Mouse (Mus musculus): ENCODE results near the gene Jph4. TPM values are rescaled to one million over a fixed set of nuclear protein-coding genes. Genes with fewer than 3 reads are reported as not detected.

Jph4 gene
- polyA plus RNA-seq (2014; fragmentation: Nextera tagmentation; extraction: Ambion mirVana): 36.2 and 41.3 TPM in 2 replicates

- no peaks in the 10 kb centered on the region for H3K9me3 ChIP-seq (ENCODE audit: control insufficient read depth, low read length)
- peaks cover 4% of the 10 kb centered on the region; the same call in 1 of the 2 replicates for H3K36me3 ChIP-seq (ENCODE audit: control insufficient read depth, insufficient read depth, low read length)
- 4% methylated on average over 21 of the region's 21 CpGs for WGBS
- ATAC-seq (ENCODE audit: low read depth): peak; percentile 63
- peak within 1 kb of the TSS; percentile 58 for H3K4me2 ChIP-seq (ENCODE audit: low read depth, low read length)
- H3K4me3 ChIP-seq (ENCODE audit: low read depth, low read length): peak within 1 kb of the TSS; percentile 52
- H3K27ac ChIP-seq (ENCODE audit: low read depth, low read length): peak within 1 kb of the TSS; percentile 83
- peaks cover 9% of the 10 kb centered on the region; the same call in 1 of the 2 replicates for H3K4me1 ChIP-seq (ENCODE audit: control insufficient read depth, insufficient read depth, low read length)
- peak within 1 kb of the TSS; percentile 62 for H3K9ac ChIP-seq (replicated peaks; ENCODE audit: low read depth, low read length)
- peaks cover 3% of the 10 kb centered on the region; the same call in 1 of the 2 replicates for H3K27me3 ChIP-seq (ENCODE audit: control insufficient read depth, insufficient read depth, low read length)
Observed at GRCm38 (mm10) chr14:55116425-55117200, at the start of gene Jph4. Jph4 (minus strand) TSS chr14:55116935.

- no peak for ATAC-seq (ENCODE audit: low read depth)
- no peak overlapping the region for H3K4me2 ChIP-seq (ENCODE audit: low read depth, low read length)
- WGBS: 61% methylated on average over 5 of the region's 5 CpGs
Observed at GRCm38 (mm10) chr14:55164172-55164806, 47.6 kb upstream of the Jph4 start.

GRCm38 (mm10) chr14:55162168-55162567 is 45.4 kb upstream of the Jph4 start:
- no peaks in the 10 kb centered on the region for H3K4me1 ChIP-seq (ENCODE audit: control insufficient read depth, insufficient read depth, low read length)
- no peak overlapping the region for H3K4me2 ChIP-seq (ENCODE audit: low read depth, low read length)
- H3K27me3 ChIP-seq (ENCODE audit: control insufficient read depth, insufficient read depth, low read length): no peaks in the 10 kb centered on the region
- ATAC-seq (ENCODE audit: low read depth): no peak
- no peak overlapping the region for H3K27ac ChIP-seq (ENCODE audit: low read depth, low read length)
- H3K9me3 ChIP-seq (ENCODE audit: control insufficient read depth, low read length): no peaks in the 10 kb centered on the region
- no peak overlapping the region for H3K9ac ChIP-seq (replicated peaks; ENCODE audit: low read depth, low read length)
- H3K4me3 ChIP-seq (ENCODE audit: low read depth, low read length): no peak overlapping the region
- 90% methylated on average over 4 of the region's 4 CpGs for WGBS
- H3K36me3 ChIP-seq (ENCODE audit: control insufficient read depth, insufficient read depth, low read length): no peaks in the 10 kb centered on the region

More at GRCm38 (mm10) chr14:55164172-55164806, 47.6 kb upstream of the Jph4 start:
- Histone ChIP-seq H3K9me3 (ENCODE audit: control insufficient read depth, low read length) (no peaks in the 10 kb centered on the region), H3K9ac (replicated peaks; ENCODE audit: low read depth, low read length) (no peak overlapping the region), H3K27ac (ENCODE audit: low read depth, low read length) (no peak overlapping the region), H3K4me1 (ENCODE audit: control insufficient read depth, insufficient read depth, low read length) (no peaks in the 10 kb centered on the region), H3K36me3 (ENCODE audit: control insufficient read depth, insufficient read depth, low read length) (no peaks in the 10 kb centered on the region), H3K27me3 (ENCODE audit: control insufficient read depth, insufficient read depth, low read length) (no peaks in the 10 kb centered on the region), H3K4me3 (ENCODE audit: low read depth, low read length) (no peak overlapping the region)

- no peaks in the 10 kb centered on the region for H3K36me3 ChIP-seq (ENCODE audit: control insufficient read depth, insufficient read depth, low read length)
Observed at GRCm38 (mm10) chr14:55161098-55161634, 44.4 kb upstream of the Jph4 start.

GRCm38 (mm10) chr14:55160251-55161071 is 43.7 kb upstream of the Jph4 start:
- 87% methylated on average over 8 of the region's 10 CpGs for WGBS
- 0 out of 2 replicates have a peak, but pooled peaks have one; percentile 22 for ATAC-seq (ENCODE audit: low read depth)
- no peak overlapping the region for H3K4me2 ChIP-seq (ENCODE audit: low read depth, low read length)
- H3K9me3 ChIP-seq (ENCODE audit: control insufficient read depth, low read length): no peaks in the 10 kb centered on the region
- no peaks in the 10 kb centered on the region for H3K27me3 ChIP-seq (ENCODE audit: control insufficient read depth, insufficient read depth, low read length)
- no peaks in the 10 kb centered on the region for H3K36me3 ChIP-seq (ENCODE audit: control insufficient read depth, insufficient read depth, low read length)
- H3K4me1 ChIP-seq (ENCODE audit: control insufficient read depth, insufficient read depth, low read length): no peaks in the 10 kb centered on the region
- H3K4me3 ChIP-seq (ENCODE audit: low read depth, low read length): no peak overlapping the region
- no peak overlapping the region for H3K27ac ChIP-seq (ENCODE audit: low read depth, low read length)
- no peak overlapping the region for H3K9ac ChIP-seq (replicated peaks; ENCODE audit: low read depth, low read length)

More at GRCm38 (mm10) chr14:55161098-55161634, 44.4 kb upstream of the Jph4 start:
- H3K9ac ChIP-seq (replicated peaks; ENCODE audit: low read depth, low read length): no peak overlapping the region; the same call in 1 of the 2 replicates
- H3K4me1 ChIP-seq (ENCODE audit: control insufficient read depth, insufficient read depth, low read length): no peaks in the 10 kb centered on the region
- peak overlapping the region; percentile 12; the same call in 1 of the 2 replicates for H3K4me3 ChIP-seq (ENCODE audit: low read depth, low read length)
- H3K4me2 ChIP-seq (ENCODE audit: low read depth, low read length): peak overlapping the region; percentile 39
- WGBS: 31% methylated on average over 14 of the region's 14 CpGs
- no peak overlapping the region for H3K27ac ChIP-seq (ENCODE audit: low read depth, low read length)
- peak; percentile 71 for ATAC-seq (ENCODE audit: low read depth)
- H3K9me3 ChIP-seq (ENCODE audit: control insufficient read depth, low read length): no peaks in the 10 kb centered on the region
- H3K27me3 ChIP-seq (ENCODE audit: control insufficient read depth, insufficient read depth, low read length): no peaks in the 10 kb centered on the region

GRCm38 (mm10) chr14:55157322-55158065 is 40.8 kb upstream of the Jph4 start:
- no peaks in the 10 kb centered on the region for H3K36me3 ChIP-seq (ENCODE audit: control insufficient read depth, insufficient read depth, low read length)
- H3K27ac ChIP-seq (ENCODE audit: low read depth, low read length): no peak overlapping the region
- H3K4me3 ChIP-seq (ENCODE audit: low read depth, low read length): no peak overlapping the region
- H3K9me3 ChIP-seq (ENCODE audit: control insufficient read depth, low read length): no peaks in the 10 kb centered on the region
- WGBS: 66% methylated on average over 12 of the region's 12 CpGs
- H3K4me2 ChIP-seq (ENCODE audit: low read depth, low read length): no peak overlapping the region
- H3K4me1 ChIP-seq (ENCODE audit: control insufficient read depth, insufficient read depth, low read length): no peaks in the 10 kb centered on the region
- no peak for ATAC-seq (ENCODE audit: low read depth)
- H3K9ac ChIP-seq (replicated peaks; ENCODE audit: low read depth, low read length): no peak overlapping the region
- H3K27me3 ChIP-seq (ENCODE audit: control insufficient read depth, insufficient read depth, low read length): no peaks in the 10 kb centered on the region

GRCm38 (mm10) chr14:55152951-55153481 is 36.3 kb upstream of the Jph4 start:
- no peak overlapping the region for H3K9ac ChIP-seq (replicated peaks; ENCODE audit: low read depth, low read length)
- 84% methylated on average over 16 of the region's 16 CpGs for WGBS
- no peak overlapping the region for H3K4me2 ChIP-seq (ENCODE audit: low read depth, low read length)
- H3K36me3 ChIP-seq (ENCODE audit: control insufficient read depth, insufficient read depth, low read length): no peaks in the 10 kb centered on the region
- no peak for ATAC-seq (ENCODE audit: low read depth)
- H3K9me3 ChIP-seq (ENCODE audit: control insufficient read depth, low read length): no peaks in the 10 kb centered on the region
- H3K27me3 ChIP-seq (ENCODE audit: control insufficient read depth, insufficient read depth, low read length): no peaks in the 10 kb centered on the region
- H3K27ac ChIP-seq (ENCODE audit: low read depth, low read length): no peak overlapping the region
- no peak overlapping the region for H3K4me3 ChIP-seq (ENCODE audit: low read depth, low read length)
- H3K4me1 ChIP-seq (ENCODE audit: control insufficient read depth, insufficient read depth, low read length): peaks cover 4% of the 10 kb centered on the region; the same call in 1 of the 2 replicates

- 88% methylated on average over 4 of the region's 4 CpGs for WGBS
- Histone ChIP-seq H3K4me1 (ENCODE audit: control insufficient read depth, insufficient read depth, low read length) (peaks cover 4% of the 10 kb centered on the region; the same call in 1 of the 2 replicates), H3K27ac (ENCODE audit: low read depth, low read length) (no peak overlapping the region), H3K36me3 (ENCODE audit: control insufficient read depth, insufficient read depth, low read length) (no peaks in the 10 kb centered on the region), H3K4me2 (ENCODE audit: low read depth, low read length) (no peak overlapping the region), H3K9ac (replicated peaks; ENCODE audit: low read depth, low read length) (no peak overlapping the region), H3K4me3 (ENCODE audit: low read depth, low read length) (no peak overlapping the region), H3K27me3 (ENCODE audit: control insufficient read depth, insufficient read depth, low read length) (no peaks in the 10 kb centered on the region), H3K9me3 (ENCODE audit: control insufficient read depth, low read length) (no peaks in the 10 kb centered on the region)
- no peak for ATAC-seq (ENCODE audit: low read depth)
Observed at GRCm38 (mm10) chr14:55152174-55152573, 35.4 kb upstream of the Jph4 start.
